Mouse (Mus musculus): Measurements from ENCODE around the gene Rap1gds1. TPM values are rescaled to one million over a fixed set of nuclear protein-coding genes. Genes with fewer than 3 reads are reported as not detected.

The Rap1gds1 gene
- 107 and 238 TPM in 2 replicates for polyA plus RNA-seq (2021; fragmentation: Nextera tagmentation)
- long read RNA-seq, experiment 1, transcript Rap1gds1-202 (15 exons, 3,669 nt) = minor isoform, 60 of 652 reads
- long read RNA-seq, experiment 1, transcript Rap1gds1-205 (15 exons, 3,598 nt) = minor isoform, 14 of 652 reads
- long read RNA-seq, experiment 1, transcript Rap1gds1-201 (14 exons, 3,383 nt) = major isoform, 333 of 652 reads
- long read RNA-seq, experiment 1, partial matches to known transcripts = 91 of 652 reads
- long read RNA-seq, experiment 1, other reads (novel, unspliced or antisense) = 147 of 652 reads
- long read RNA-seq, experiment 2, transcript Rap1gds1-202 (15 exons, 3,669 nt) = minor isoform, 5 of 128 reads
- long read RNA-seq, experiment 2, transcript Rap1gds1-201 (14 exons, 3,383 nt) = major isoform, 20 of 128 reads
- long read RNA-seq, experiment 2, partial matches to known transcripts = 88 of 128 reads
- long read RNA-seq, experiment 2, other reads (novel, unspliced or antisense) = 13 of 128 reads

GRCm38 (mm10) chr3:139074484-139075211 lies at the start of gene Rap1gds1:
Gene Rap1gds1 (minus strand): TSS chr3:139075201.

Other genes starting within 250 kb of the Rap1gds1 start
- gene Stpg2, start 130.5 kb upstream of the Rap1gds1 start, polyA plus RNA-seq (2021; fragmentation: Nextera tagmentation) = 0.04 TPM in 1 of 2 replicates, not detected in the other

Data from left cerebral cortex, adult 6 months (tissue).